Mouse (Mus musculus): ENCODE data around the gene Atp13a3. TPM values are rescaled to one million over a fixed set of nuclear protein-coding genes. Genes with fewer than 3 reads are reported as not detected.

Gene Atp13a3
- total and polyA plus RNA-seq, 2 experiments from 2014 or later: 7.1 to 19.7 TPM

- Histone ChIP-seq H3K4me1 (ENCODE audit: insufficient read depth, low read length) (no peaks in the 10 kb centered on the region), H3K36me3 (ENCODE audit: insufficient read depth, low read length) (no peaks in the 10 kb centered on the region), H3K9ac (replicated peaks; ENCODE audit: low read length) (no peak overlapping the region), H3K9me3 (ENCODE audit: low read length) (no peaks in the 10 kb centered on the region), H3K4me2 (ENCODE audit: low read depth, low read length) (no peak overlapping the region), H3K27me3 (ENCODE audit: insufficient read depth, low read length) (peaks cover under 1% of the 10 kb centered on the region; the same call in 1 of the 2 replicates), H3K4me3 (ENCODE audit: low read length) (no peak overlapping the region), H3K27ac (no peak overlapping the region)
- 84% methylated on average over 6 of the region's 6 CpGs for WGBS
- DNase-seq (ENCODE audit: low spot score) (no peak), ATAC-seq (no peak)
- TF ChIP-seq CTCF (IDR thresholded peaks at IDR 0.05; ENCODE audit: low read depth): no peak
These were observed 103.1 kb downstream of the Atp13a3 start for GRCm38 (mm10) chr16:30302686-30303085.

- ATAC-seq: no peak
- no peaks in the 10 kb centered on the region for H3K9me3 ChIP-seq (ENCODE audit: low read length)
- DNase-seq (ENCODE audit: low spot score): no peak
- no peaks in the 10 kb centered on the region for H3K4me1 ChIP-seq (ENCODE audit: insufficient read depth, low read length)
- no peak overlapping the region for H3K27ac ChIP-seq
- no peak for TF ChIP-seq CTCF (IDR thresholded peaks at IDR 0.05; ENCODE audit: low read depth)
- no peak overlapping the region for H3K4me2 ChIP-seq (ENCODE audit: low read depth, low read length)
- H3K36me3 ChIP-seq (ENCODE audit: insufficient read depth, low read length): no peaks in the 10 kb centered on the region
- WGBS: 75% methylated on average over 10 of the region's 10 CpGs
- no peak overlapping the region for H3K9ac ChIP-seq (replicated peaks; ENCODE audit: low read length)
- H3K4me3 ChIP-seq (ENCODE audit: low read length): no peak overlapping the region
- no peaks in the 10 kb centered on the region for H3K27me3 ChIP-seq (ENCODE audit: insufficient read depth, low read length)
These were observed 106.0 kb downstream of the Atp13a3 start for GRCm38 (mm10) chr16:30299711-30300277.

GRCm38 (mm10) chr16:30297450-30297849 is 108.3 kb downstream of the Atp13a3 start:
- DNase-seq (ENCODE audit: low spot score) (no peak), ATAC-seq (no peak)
- no peak for TF ChIP-seq CTCF (IDR thresholded peaks at IDR 0.05; ENCODE audit: low read depth)
- Histone ChIP-seq H3K27ac (no peak overlapping the region), H3K9me3 (ENCODE audit: low read length) (no peaks in the 10 kb centered on the region), H3K27me3 (ENCODE audit: insufficient read depth, low read length) (no peaks in the 10 kb centered on the region), H3K4me3 (ENCODE audit: low read length) (no peak overlapping the region), H3K4me2 (ENCODE audit: low read depth, low read length) (no peak overlapping the region), H3K4me1 (ENCODE audit: insufficient read depth, low read length) (no peaks in the 10 kb centered on the region), H3K36me3 (ENCODE audit: insufficient read depth, low read length) (no peaks in the 10 kb centered on the region), H3K9ac (replicated peaks; ENCODE audit: low read length) (no peak overlapping the region)
- WGBS: 87% methylated on average over 7 of the region's 7 CpGs

GRCm38 (mm10) chr16:30296601-30297275 is 109.0 kb downstream of the Atp13a3 start:
- ATAC-seq (no peak), DNase-seq (ENCODE audit: low spot score) (no peak)
- Histone ChIP-seq H3K9me3 (ENCODE audit: low read length) (no peaks in the 10 kb centered on the region), H3K27me3 (ENCODE audit: insufficient read depth, low read length) (no peaks in the 10 kb centered on the region), H3K4me3 (ENCODE audit: low read length) (no peak overlapping the region), H3K27ac (no peak overlapping the region), H3K4me1 (ENCODE audit: insufficient read depth, low read length) (no peaks in the 10 kb centered on the region), H3K4me2 (ENCODE audit: low read depth, low read length) (no peak overlapping the region), H3K36me3 (ENCODE audit: insufficient read depth, low read length) (no peaks in the 10 kb centered on the region), H3K9ac (replicated peaks; ENCODE audit: low read length) (no peak overlapping the region)
- 91% methylated on average over 11 of the region's 11 CpGs for WGBS
- no peak for TF ChIP-seq CTCF (IDR thresholded peaks at IDR 0.05; ENCODE audit: low read depth)

GRCm38 (mm10) chr16:30295106-30295505 is 110.7 kb downstream of the Atp13a3 start:
- no peaks in the 10 kb centered on the region for H3K4me1 ChIP-seq (ENCODE audit: insufficient read depth, low read length)
- H3K36me3 ChIP-seq (ENCODE audit: insufficient read depth, low read length): no peaks in the 10 kb centered on the region
- no peaks in the 10 kb centered on the region for H3K27me3 ChIP-seq (ENCODE audit: insufficient read depth, low read length)
- DNase-seq (ENCODE audit: low spot score) (no peak), ATAC-seq (no peak)
- WGBS: 92% methylated on average over 7 of the region's 7 CpGs
- no peak overlapping the region for H3K4me2 ChIP-seq (ENCODE audit: low read depth, low read length)
- H3K27ac ChIP-seq: no peak overlapping the region
- H3K4me3 ChIP-seq (ENCODE audit: low read length): no peak overlapping the region
- H3K9ac ChIP-seq (replicated peaks; ENCODE audit: low read length): no peak overlapping the region
- no peak for TF ChIP-seq CTCF (IDR thresholded peaks at IDR 0.05; ENCODE audit: low read depth)
- H3K9me3 ChIP-seq (ENCODE audit: low read length): no peaks in the 10 kb centered on the region

GRCm38 (mm10) chr16:30290436-30290835 is 115.3 kb downstream of the Atp13a3 start:
- Histone ChIP-seq H3K27me3 (ENCODE audit: insufficient read depth, low read length) (no peaks in the 10 kb centered on the region), H3K4me2 (ENCODE audit: low read depth, low read length) (no peak overlapping the region), H3K4me1 (ENCODE audit: insufficient read depth, low read length) (no peaks in the 10 kb centered on the region), H3K27ac (no peak overlapping the region), H3K36me3 (ENCODE audit: insufficient read depth, low read length) (no peaks in the 10 kb centered on the region), H3K9me3 (ENCODE audit: low read length) (no peaks in the 10 kb centered on the region), H3K4me3 (ENCODE audit: low read length) (no peak overlapping the region), H3K9ac (replicated peaks; ENCODE audit: low read length) (no peak overlapping the region)
- peak; percentile 53 for ATAC-seq
- 65% methylated on average over 6 of the region's 6 CpGs for WGBS
- DNase-seq (ENCODE audit: low spot score): peak; percentile 68
- TF ChIP-seq CTCF (IDR thresholded peaks at IDR 0.05; ENCODE audit: low read depth): no peak

GRCm38 (mm10) chr16:30285701-30286100 is 120.1 kb downstream of the Atp13a3 start:
- H3K9ac ChIP-seq (replicated peaks; ENCODE audit: low read length): no peak overlapping the region

More at GRCm38 (mm10) chr16:30285701-30286100, 120.1 kb downstream of the Atp13a3 start:
- Histone ChIP-seq H3K4me1 (ENCODE audit: insufficient read depth, low read length) (no peaks in the 10 kb centered on the region), H3K4me3 (ENCODE audit: low read length) (no peak overlapping the region), H3K27ac (no peak overlapping the region), H3K27me3 (ENCODE audit: insufficient read depth, low read length) (peaks cover 9% of the 10 kb centered on the region; the same call in 1 of the 2 replicates), H3K36me3 (ENCODE audit: insufficient read depth, low read length) (no peaks in the 10 kb centered on the region), H3K4me2 (ENCODE audit: low read depth, low read length) (no peak overlapping the region), H3K9me3 (ENCODE audit: low read length) (no peaks in the 10 kb centered on the region)
- DNase-seq (ENCODE audit: low spot score) (no peak), ATAC-seq (no peak)
- 63% methylated on average over 4 of the region's 4 CpGs for WGBS
- no peak for TF ChIP-seq CTCF (IDR thresholded peaks at IDR 0.05; ENCODE audit: low read depth)
